In genomic region chr14:47786112-47786511, GRCm38 (mm10) we compare ENCODE assay signal across 17 mouse cellular contexts.
"Had no signal": no experiment of that assay in that cellular context is flagged by ENCODE, and none has a peak within 500 bp of the region (broad histone marks: within the 10 kb centered on the region; RNA-seq: fewer than 3 reads in every experiment).

No protein-coding gene starts in this region.

- ATAC-seq: liver, postnatal 0 days; lung, postnatal 0 days; midbrain, embryonic 15.5 days had no signal

- H3K27me3 ChIP-seq: lung, embryonic 15.5 days; megakaryocyte, embryonic 14.5 days; midbrain, embryonic 12.5 days; midbrain, embryonic 15.5 days; neural tube, embryonic 12.5 days; stomach, embryonic 15.5 days had no signal

- H3K4me2 ChIP-seq: lung, embryonic 15.5 days; midbrain, embryonic 12.5 days; midbrain, embryonic 15.5 days; neural tube, embryonic 12.5 days; stomach, embryonic 15.5 days had no signal

- H3K9ac ChIP-seq: liver, postnatal 0 days; lung, embryonic 15.5 days; midbrain, embryonic 12.5 days; midbrain, embryonic 15.5 days; neural tube, embryonic 12.5 days; stomach, embryonic 15.5 days had no signal

- H3K4me1 ChIP-seq: lung, embryonic 15.5 days; megakaryocyte, embryonic 14.5 days; midbrain, embryonic 15.5 days; stomach, embryonic 15.5 days had no signal

- H3K4me3 ChIP-seq: lung, embryonic 15.5 days; megakaryocyte, embryonic 14.5 days; midbrain, embryonic 12.5 days; midbrain, embryonic 15.5 days; neural tube, embryonic 12.5 days; stomach, embryonic 15.5 days had no signal

- H3K36me3 ChIP-seq: lung, embryonic 15.5 days; midbrain, embryonic 12.5 days; midbrain, embryonic 15.5 days; neural tube, embryonic 12.5 days; stomach, embryonic 15.5 days had no signal

- H3K9me3 ChIP-seq: lung, embryonic 15.5 days; midbrain, embryonic 12.5 days; midbrain, embryonic 15.5 days; neural tube, embryonic 12.5 days; stomach, embryonic 15.5 days had no signal

- H3K27ac ChIP-seq: lung, embryonic 15.5 days; macrophage; midbrain, embryonic 12.5 days; midbrain, embryonic 15.5 days; neural tube, embryonic 12.5 days; stomach, embryonic 15.5 days; stomach, postnatal 0 days had no signal

- DNase-seq: liver, postnatal 0 days; lung, adult 2 months; lung, postnatal 14 days; lung, postnatal 36 days; right cerebral cortex, postnatal 14 days; thymus, adult 2 months; thymus, postnatal 25 days; thymus, postnatal 4 days had no signal
